Mouse (Mus musculus) hindbrain, embryonic 12.5 days (tissue): ENCODE measurements around the gene Naa15. TPM values are rescaled to one million over a fixed set of nuclear protein-coding genes. Genes with fewer than 3 reads are reported as not detected.
"Not testable (repeated sequence)": the region's sequence is repeated elsewhere in the genome, so short reads cannot be mapped to it uniquely, and the experiment has no call there.

Source experiments
- ATAC-seq: fragments of 200-750 bp; cut with Nextera tagmentation; 2 replicates; pipeline ENCODE4 v1.8.0; 2017; ENCODE audit warnings: moderate TSS enrichment; ENCODE audit not compliant: low FRiP score
- H3K27ac ChIP-seq: fragments of 300-500 bp; sonication (generic); 2 replicates; pipeline ENCODE4 v1.5.1; 2016; ENCODE audit warnings: mild to moderate bottlenecking
- H3K27me3 ChIP-seq: fragments of 300-500 bp; sonication (generic); 2 replicates; pipeline ENCODE4 v1.6.1; 2016; ENCODE audit warnings: mild to moderate bottlenecking
- H3K36me3 ChIP-seq: fragments of 300-500 bp; sonication (generic); 2 replicates; pipeline ENCODE4 v1.6.1; 2016; ENCODE audit warnings: mild to moderate bottlenecking
- H3K4me1 ChIP-seq: fragments of 300-500 bp; sonication (generic); 2 replicates; pipeline ENCODE4 v1.6.1; 2016
- H3K4me2 ChIP-seq: fragments of 300-500 bp; sonication (generic); replicated peaks from 2 replicates; pipeline ENCODE4 v1.6.1; 2016; ENCODE audit warnings: mild to moderate bottlenecking
- H3K4me3 ChIP-seq: fragments of 300-500 bp; sonication (generic); 2 replicates; pipeline ENCODE4 v1.5.1; 2016; ENCODE audit warnings: mild to moderate bottlenecking
- H3K9ac ChIP-seq: fragments of 300-500 bp; sonication (generic); 2 replicates; pipeline ENCODE4 v1.6.1; 2016; ENCODE audit warnings: mild to moderate bottlenecking, moderate library complexity
- H3K9me3 ChIP-seq: fragments of 300-500 bp; sonication (generic); replicated peaks from 2 replicates; pipeline ENCODE4 v1.6.1; 2016; ENCODE audit warnings: mild to moderate bottlenecking
- WGBS: fragments of 180-500 bp; shearing (Covaris S2); methylation state at CpG from one replicate; pipeline ENCODE4 v1.1.7; 2016; 5-methylcytosine and 5-hydroxymethylcytosine counted together
- polyA plus RNA-seq: library from polyadenylated mRNA; unstranded; fragments of >200 nt; fragmentation: Nextera tagmentation; extraction: Ambion mirVana; gene quantifications from 2 replicates; pipeline ENCODE4 v1.2.1, GENCODE M21; 2016

Naa15 gene
- polyA plus RNA-seq, 1 experiment from 2014 or later: 68.1 TPM

- H3K4me2 ChIP-seq: no peak overlapping the region
- H3K4me3 ChIP-seq: no peak overlapping the region
- H3K27me3 ChIP-seq: no peaks in the 10 kb centered on the region
- H3K4me1 ChIP-seq: no peaks in the 10 kb centered on the region; the same call in 1 of the 2 replicates
- 87% methylated on average over 2 of the region's 5 CpGs for WGBS
- no peak overlapping the region for H3K27ac ChIP-seq
- no peaks in the 10 kb centered on the region for H3K9me3 ChIP-seq
- H3K36me3 ChIP-seq: no peaks in the 10 kb centered on the region
- no peak for ATAC-seq
- H3K9ac ChIP-seq: no peak overlapping the region
These were observed 34.3 kb upstream of the Naa15 start for GRCm38 (mm10) chr3:51380660-51381014.

DNA sequence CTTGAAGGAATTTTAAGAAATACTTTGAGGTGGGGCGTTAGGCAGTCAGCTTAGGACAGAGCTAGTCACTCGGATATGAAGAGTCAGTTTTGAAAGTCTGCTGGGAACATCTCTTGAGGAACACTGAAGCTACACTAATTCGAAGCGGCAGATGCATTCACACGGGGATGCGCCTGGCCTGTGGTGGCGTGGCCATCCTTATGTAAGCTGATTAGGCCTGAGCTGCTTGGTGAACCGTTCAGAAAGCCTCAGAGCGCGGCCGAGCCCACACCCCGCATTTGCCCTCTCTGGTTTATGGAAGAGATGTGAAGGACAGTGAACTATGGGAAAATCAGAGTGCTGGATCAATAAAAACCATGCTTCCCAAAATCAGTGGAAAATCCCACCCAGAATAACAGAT, 31.5 kb upstream of the Naa15 start:
- Histone ChIP-seq H3K27me3 (no peaks in the 10 kb centered on the region), H3K9ac (no peak overlapping the region), H3K36me3 (no peaks in the 10 kb centered on the region), H3K27ac (no peak overlapping the region), H3K4me3 (no peak overlapping the region), H3K9me3 (no peaks in the 10 kb centered on the region), H3K4me2 (no peak overlapping the region), H3K4me1 (no peaks in the 10 kb centered on the region)
- WGBS: 60% methylated on average over 12 of the region's 12 CpGs
- ATAC-seq: no peak

DNA sequence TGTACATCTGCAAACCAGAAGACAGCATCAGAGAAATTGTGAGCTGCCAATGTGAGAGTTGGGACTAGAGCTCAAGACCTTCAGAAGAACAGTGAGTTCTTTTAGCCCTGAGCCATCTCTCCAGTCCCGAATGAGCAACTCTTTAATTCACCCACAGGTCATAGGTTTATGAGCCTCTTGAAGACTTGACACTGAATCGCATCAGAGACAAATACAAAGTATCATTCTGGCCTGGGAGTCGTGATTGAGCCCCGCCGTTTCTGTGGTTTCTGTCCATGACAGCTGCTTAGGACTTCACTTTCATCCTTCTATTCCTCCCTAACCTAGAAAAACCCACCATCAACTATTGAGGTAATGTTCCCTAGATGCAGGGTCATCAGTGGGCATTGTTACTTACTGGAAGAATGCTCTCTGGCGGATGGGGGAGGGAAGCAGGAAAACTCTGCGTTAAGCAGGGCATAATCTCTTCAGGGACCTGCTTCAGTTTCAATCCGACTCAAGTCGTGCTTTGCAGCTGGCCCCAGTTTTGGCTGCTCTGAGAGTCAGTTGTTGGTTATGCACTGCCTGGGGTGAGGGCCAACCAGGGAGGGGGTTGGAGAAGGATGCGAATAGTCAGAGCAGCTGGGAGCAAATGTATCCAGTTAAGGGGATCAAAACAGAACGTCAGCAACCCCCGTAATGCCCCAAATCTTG, 28.4 kb upstream of the Naa15 start:
- 51% methylated on average over 12 of the region's 12 CpGs for WGBS
- Histone ChIP-seq H3K36me3 (no peaks in the 10 kb centered on the region), H3K4me3 (no peak overlapping the region), H3K27me3 (peaks cover 2% of the 10 kb centered on the region; the same call in 1 of the 2 replicates), H3K27ac (no peak overlapping the region), H3K4me2 (no peak overlapping the region), H3K4me1 (no peaks in the 10 kb centered on the region), H3K9me3 (no peaks in the 10 kb centered on the region), H3K9ac (no peak overlapping the region)
- no peak for ATAC-seq

DNA sequence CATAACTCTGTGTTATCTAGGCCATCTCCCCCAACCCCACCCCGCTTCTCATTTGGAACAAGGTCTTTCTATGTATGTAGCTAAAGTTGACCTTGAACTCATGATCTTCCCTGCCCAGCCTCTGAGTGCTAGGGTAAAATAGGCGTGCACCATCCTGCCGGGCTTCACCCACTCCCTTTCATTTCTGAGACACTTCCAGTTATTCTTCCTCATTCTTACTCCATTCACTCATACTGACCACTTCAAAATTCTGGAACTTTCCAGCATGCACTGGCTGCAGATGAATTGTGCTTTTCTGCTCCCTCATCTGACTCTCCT, 27.9 kb upstream of the Naa15 start:
- Histone ChIP-seq H3K4me1 (no peaks in the 10 kb centered on the region), H3K4me3 (no peak overlapping the region), H3K9ac (no peak overlapping the region), H3K4me2 (no peak overlapping the region), H3K27ac (no peak overlapping the region), H3K36me3 (no peaks in the 10 kb centered on the region), H3K27me3 (peaks cover 2% of the 10 kb centered on the region; the same call in 1 of the 2 replicates), H3K9me3 (no peaks in the 10 kb centered on the region)
- 78% methylated on average over 3 of the region's 3 CpGs for WGBS
- no peak for ATAC-seq

DNA sequence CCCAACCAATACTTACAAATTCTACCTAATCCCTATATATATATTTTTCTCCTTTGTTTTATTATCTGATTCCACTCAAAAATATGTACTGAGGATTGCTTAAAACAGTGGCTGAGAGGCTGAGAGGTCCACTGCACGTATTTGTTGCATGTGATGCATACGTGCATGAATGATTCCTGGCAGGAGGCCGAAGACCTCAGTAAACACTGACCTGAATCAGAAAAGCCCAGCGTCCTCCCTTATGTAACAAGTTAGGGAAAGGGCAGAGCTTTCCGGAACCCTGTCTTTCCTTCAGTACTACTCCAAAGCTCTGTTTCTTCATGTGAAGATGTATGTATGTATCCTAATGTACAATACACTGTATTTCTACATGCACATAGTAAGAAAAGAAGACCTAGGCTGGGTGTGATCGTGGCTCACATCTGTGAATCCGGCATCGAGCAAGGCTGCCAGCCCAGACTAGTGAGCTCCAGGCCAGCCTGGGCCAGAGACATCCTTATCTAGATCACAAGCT, 27.0 kb upstream of the Naa15 start:
- Histone ChIP-seq H3K9me3 (no peaks in the 10 kb centered on the region), H3K36me3 (no peaks in the 10 kb centered on the region), H3K4me3 (no peak overlapping the region), H3K9ac (no peak overlapping the region), H3K4me1 (no peaks in the 10 kb centered on the region), H3K27ac (no peak overlapping the region), H3K4me2 (no peak overlapping the region), H3K27me3 (peaks cover 2% of the 10 kb centered on the region; the same call in 1 of the 2 replicates)
- no peak for ATAC-seq
- whole genome bisulfite sequencing: 51% methylated on average over 8 of the region's 8 CpGs

GRCm38 (mm10) chr3:51388904-51389303, 26.0 kb upstream of the Naa15 start:
- peaks cover 2% of the 10 kb centered on the region; the same call in 1 of the 2 replicates for H3K27me3 ChIP-seq
- no peaks in the 10 kb centered on the region for H3K9me3 ChIP-seq
- H3K4me1 ChIP-seq: no peaks in the 10 kb centered on the region
- H3K27ac ChIP-seq: no peak overlapping the region
- no peaks in the 10 kb centered on the region for H3K36me3 ChIP-seq
- peak overlapping the region; percentile 29; the same call in 1 of the 2 replicates for H3K9ac ChIP-seq
- WGBS: 7% methylated on average over 13 of the region's 13 CpGs
- peak overlapping the region; percentile 38 for H3K4me2 ChIP-seq
- H3K4me3 ChIP-seq: peak overlapping the region; percentile 20; the same call in 1 of the 2 replicates
- no peak for ATAC-seq

GRCm38 (mm10) chr3:51391095-51391494, 23.9 kb upstream of the Naa15 start:
- no peak for ATAC-seq
- WGBS: 93% methylated on average over 5 of the region's 5 CpGs
- Histone ChIP-seq H3K4me1 (no peaks in the 10 kb centered on the region), H3K36me3 (no peaks in the 10 kb centered on the region), H3K27me3 (peaks cover 14% of the 10 kb centered on the region), H3K9me3 (no peaks in the 10 kb centered on the region), H3K27ac (no peak overlapping the region), H3K4me3 (no peak overlapping the region), H3K9ac (no peak overlapping the region), H3K4me2 (no peak overlapping the region)

- peaks cover 5% of the 10 kb centered on the region for H3K4me1 ChIP-seq
- no peaks in the 10 kb centered on the region for H3K36me3 ChIP-seq
- H3K9me3 ChIP-seq: no peaks in the 10 kb centered on the region
- no peak overlapping the region for H3K4me2 ChIP-seq
- no peak overlapping the region for H3K27ac ChIP-seq
- H3K27me3 ChIP-seq: peaks cover 19% of the 10 kb centered on the region
- H3K4me3 ChIP-seq: no peak overlapping the region
- H3K9ac ChIP-seq: no peak overlapping the region
- 96% methylated on average over 5 of the region's 5 CpGs for WGBS
- ATAC-seq: no peak
These were observed 23.4 kb upstream of the Naa15 start for GRCm38 (mm10) chr3:51391591-51391990.

GRCm38 (mm10) chr3:51393018-51393417, 21.9 kb upstream of the Naa15 start:
- H3K27ac ChIP-seq, ATAC-seq, H3K9me3 ChIP-seq, H3K9ac ChIP-seq, H3K4me3 ChIP-seq, H3K4me1 ChIP-seq, H3K4me2 ChIP-seq, H3K36me3 ChIP-seq: not testable (repeated sequence)
- peaks cover 30% of the 10 kb centered on the region for H3K27me3 ChIP-seq
- WGBS: 94% methylated on average over 3 of the region's 3 CpGs

DNA sequence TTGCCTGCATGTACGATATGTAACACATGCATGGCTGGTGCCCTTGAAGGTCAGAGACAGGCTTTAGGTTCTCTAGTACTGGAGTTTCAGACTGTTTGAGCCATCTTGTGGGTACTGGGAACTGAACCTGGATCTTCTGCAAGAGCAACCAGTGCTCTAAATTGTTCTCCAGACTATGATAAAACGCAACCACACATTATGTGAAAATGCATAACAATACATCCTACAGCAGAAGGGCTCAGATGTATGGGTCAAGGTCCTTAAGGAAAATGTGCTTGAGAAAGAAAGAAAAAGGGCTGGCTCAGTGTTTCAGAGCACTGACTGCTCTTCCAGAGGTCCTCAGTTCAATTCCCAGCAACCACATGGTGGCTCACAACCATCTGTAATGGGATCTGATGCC, 21.3 kb upstream of the Naa15 start:
- H3K36me3 ChIP-seq: no peaks in the 10 kb centered on the region
- H3K4me2 ChIP-seq: no peak overlapping the region
- H3K9me3 ChIP-seq: no peaks in the 10 kb centered on the region
- H3K27me3 ChIP-seq: peaks cover 32% of the 10 kb centered on the region
- H3K4me3 ChIP-seq: no peak overlapping the region
- ATAC-seq: no peak
- no peak overlapping the region for H3K9ac ChIP-seq
- peaks cover 6% of the 10 kb centered on the region for H3K4me1 ChIP-seq
- no peak overlapping the region for H3K27ac ChIP-seq
- 91% methylated on average over 2 of the region's 2 CpGs for WGBS

DNA sequence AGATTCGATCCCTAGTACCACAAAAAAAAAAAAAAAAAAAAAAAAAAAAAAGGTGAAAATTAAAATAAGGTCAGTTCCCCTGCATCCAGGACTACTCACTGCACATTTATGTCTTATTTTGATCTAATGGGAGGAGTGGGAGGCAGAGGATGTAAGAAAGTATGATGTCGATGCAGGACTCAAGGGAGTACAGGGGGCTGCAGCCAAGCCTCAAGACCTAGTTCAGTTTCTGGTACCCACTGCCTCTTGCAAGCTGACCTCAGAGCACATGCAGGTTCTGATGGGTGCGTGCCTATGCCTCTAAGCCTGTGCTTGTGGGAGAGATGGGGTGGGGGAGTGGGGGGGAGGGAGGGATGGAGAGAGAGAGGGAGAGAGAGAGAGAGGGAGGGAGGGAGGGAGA, 20.1 kb upstream of the Naa15 start:
- H3K36me3 ChIP-seq: no peaks in the 10 kb centered on the region
- no peak overlapping the region for H3K9ac ChIP-seq
- H3K27ac ChIP-seq: no peak overlapping the region
- H3K4me3 ChIP-seq: no peak overlapping the region
- H3K9me3 ChIP-seq: no peaks in the 10 kb centered on the region
- H3K27me3 ChIP-seq: peaks cover 35% of the 10 kb centered on the region
- WGBS: 63% methylated on average over 3 of the region's 3 CpGs
- H3K4me2 ChIP-seq: no peak overlapping the region
- ATAC-seq: no peak
- H3K4me1 ChIP-seq: peaks cover 10% of the 10 kb centered on the region

DNA sequence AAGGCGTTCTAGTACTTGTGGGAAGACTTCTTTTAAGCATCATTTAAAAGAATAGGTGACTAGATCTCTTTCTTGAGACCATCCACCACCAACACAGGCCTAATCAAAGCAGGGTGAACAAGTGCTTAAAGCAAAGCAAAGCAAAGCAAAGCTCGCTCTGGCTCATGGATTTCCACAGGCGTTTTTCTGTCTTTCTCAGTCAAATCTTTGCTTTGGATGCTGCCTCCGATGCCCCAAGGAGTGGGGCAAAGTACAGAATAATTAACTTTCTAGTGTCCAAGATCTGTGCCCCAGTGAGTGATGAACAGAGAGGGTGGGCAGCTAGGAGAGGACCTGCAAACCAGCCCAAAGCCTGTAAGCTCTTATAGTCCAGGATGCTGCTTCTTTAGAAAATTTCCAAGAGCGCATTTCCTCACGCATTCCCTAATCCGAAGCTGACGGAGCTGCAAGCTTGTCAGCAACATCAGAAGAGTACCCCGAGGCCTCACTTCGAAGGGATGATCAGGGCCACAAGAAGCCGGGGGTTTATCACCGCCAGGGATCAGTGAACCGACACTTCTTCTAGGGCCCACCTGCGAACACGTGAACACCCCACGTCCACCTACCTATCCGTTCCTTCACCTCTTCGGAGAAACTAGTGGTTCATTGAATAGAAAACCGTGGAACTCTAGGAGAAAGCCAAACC, 19.3 kb upstream of the Naa15 start:
- Histone ChIP-seq H3K9ac (no peak overlapping the region), H3K27me3 (peaks cover 35% of the 10 kb centered on the region), H3K4me3 (peak overlapping the region; percentile 39; the same call in 1 of the 2 replicates), H3K27ac (no peak overlapping the region), H3K9me3 (no peaks in the 10 kb centered on the region), H3K4me2 (peak overlapping the region; percentile 64; the same call in 1 of the 2 replicates), H3K36me3 (no peaks in the 10 kb centered on the region), H3K4me1 (peaks cover 10% of the 10 kb centered on the region)
- ATAC-seq: no peak
- WGBS: 19% methylated on average over 19 of the region's 19 CpGs
